Mouse (Mus musculus) gastrocnemius, postnatal 4 days (tissue): Measurements from ENCODE around the gene Tuft1. TPM values are rescaled to one million over a fixed set of nuclear protein-coding genes. Genes with fewer than 3 reads are reported as not detected.
"Not testable (repeated sequence)": the region's sequence is repeated elsewhere in the genome, so short reads cannot be mapped to it uniquely, and the experiment has no call there.

Experiments used
- DNase-seq, 2 experiments: peaks; one replicate each; pipeline ENCODE4 v3.0.0; 2021 to 2022; ENCODE audit warnings: low spot score in 2 of 2, mixed read lengths in 2 of 2
- long read RNA-seq, 2 experiments: library from polyadenylated mRNA; stranded (forward); transcript quantifications; one replicate each; pipeline ENCODE4 v2.0.0; 2021
- total RNA-seq, 2 experiments: library from RNA; stranded (reverse); gene quantifications; 2 replicates each; pipeline ENCODE4 v1.2.3; 2021

Gene Tuft1
- 1 to 10 TPM; 1.6 to 1.8 TPM for total RNA-seq
- long read RNA-seq, experiment 1, partial matches to known transcripts: 1 of 3 reads
- long read RNA-seq, experiment 1, other reads (novel, unspliced or antisense): 0 of 3 reads
- long read RNA-seq, experiment 2, partial matches to known transcripts: 0 of 4 reads
- long read RNA-seq, experiment 2, other reads (novel, unspliced or antisense): 2 of 4 reads

DNA sequence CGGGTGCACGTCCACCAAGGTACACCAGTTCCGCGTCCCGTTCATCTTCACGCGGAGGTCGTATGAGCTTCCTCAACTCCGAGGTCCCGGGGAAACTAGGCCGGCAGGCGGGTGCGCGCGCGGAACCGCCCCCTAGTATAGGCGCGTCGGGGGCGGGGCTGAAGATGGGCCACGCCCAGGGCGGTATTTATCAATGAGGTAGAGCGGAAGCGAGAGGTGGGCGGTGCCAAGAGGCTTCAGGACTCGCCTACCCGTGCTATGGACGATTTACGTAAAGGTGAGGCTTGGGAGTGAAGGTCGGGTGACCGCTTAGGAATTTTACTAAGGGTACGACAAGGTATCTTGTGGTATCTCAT is at the start of gene Tuft1:
Gene Tuft1, minus strand, starts transcription at position 133 of the 356 bp plus-strand sequence.
- peak in 1 of 2 experiments; percentile 53 for DNase-seq

DNA sequence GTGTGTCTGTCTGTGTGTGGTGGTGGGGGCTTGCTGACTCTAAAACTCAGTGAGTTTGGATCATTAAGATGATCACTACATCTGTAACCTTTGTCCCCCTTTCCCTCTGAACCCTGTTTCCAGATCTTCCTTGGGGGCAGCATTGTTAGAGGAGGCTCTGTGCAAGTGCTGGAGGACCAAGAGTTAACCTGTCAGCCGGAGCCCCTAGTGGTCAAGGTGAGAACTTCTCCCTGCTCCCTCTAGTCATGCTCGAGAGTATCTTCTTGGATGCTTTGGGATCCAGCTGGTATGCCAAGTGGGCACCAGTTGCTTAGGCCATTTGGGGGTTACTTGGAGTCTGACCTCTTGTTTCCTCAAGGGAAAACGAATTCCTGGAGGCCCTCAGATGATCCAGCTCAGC is 44.7 kb upstream of the Tuft1 start:
- not testable (repeated sequence) for DNase-seq

- DNase-seq: no peak
Measured at GRCm38 (mm10) chr3:94702856-94703255, 44.2 kb upstream of the Tuft1 start.

GRCm38 (mm10) chr3:94702163-94702810 is 43.6 kb upstream of the Tuft1 start:
- DNase-seq: not testable (repeated sequence)

DNA sequence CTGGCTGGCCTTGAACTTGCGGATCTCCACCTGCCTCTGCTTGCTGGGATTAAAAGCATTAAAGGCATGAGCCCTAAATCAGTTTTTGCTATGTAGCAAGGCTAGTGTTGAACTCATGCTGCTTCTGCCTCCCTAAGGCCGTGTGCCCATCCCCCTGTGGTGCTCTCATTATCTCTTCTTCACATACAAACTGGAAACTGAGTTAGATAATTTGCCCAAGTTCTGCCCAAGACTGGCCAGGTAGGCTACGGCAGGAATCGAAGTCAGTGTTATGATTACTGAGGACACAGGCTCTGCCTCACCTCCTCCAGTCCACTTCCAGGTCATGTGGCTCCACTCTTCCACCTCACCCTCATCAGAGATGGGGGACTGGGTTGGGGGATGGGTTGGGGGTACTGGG is 37.6 kb upstream of the Tuft1 start:
- DNase-seq: not testable (repeated sequence)

GRCm38 (mm10) chr3:94695591-94695990 is 36.9 kb upstream of the Tuft1 start:
- not testable (repeated sequence) for DNase-seq

DNA sequence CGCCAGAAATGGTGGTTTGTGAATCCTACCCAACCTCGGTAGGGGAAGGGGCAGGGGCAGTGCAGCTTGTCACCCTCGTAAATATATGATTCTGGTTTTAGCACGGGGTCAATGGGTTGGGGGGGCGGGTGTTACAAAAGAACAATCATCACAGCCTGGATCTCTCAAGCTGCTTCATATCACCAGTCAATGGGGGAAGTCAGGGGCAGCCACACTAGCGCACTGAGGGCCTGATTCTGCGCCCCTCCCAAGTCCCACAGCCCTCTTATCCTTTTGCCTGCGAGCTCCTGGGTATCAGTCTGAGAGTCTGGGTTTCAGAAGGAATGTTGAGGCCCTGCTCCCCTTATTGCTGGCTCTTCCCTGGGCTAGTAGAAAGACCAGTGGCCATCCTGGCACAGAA is 35.2 kb upstream of the Tuft1 start:
- DNase-seq: not testable (repeated sequence)

- no peak for DNase-seq
Measured at GRCm38 (mm10) chr3:94693329-94693825, 34.7 kb upstream of the Tuft1 start, which contains the start of gene Selenbp2. Gene Selenbp2 (plus strand): TSS chr3:94693556.

DNA sequence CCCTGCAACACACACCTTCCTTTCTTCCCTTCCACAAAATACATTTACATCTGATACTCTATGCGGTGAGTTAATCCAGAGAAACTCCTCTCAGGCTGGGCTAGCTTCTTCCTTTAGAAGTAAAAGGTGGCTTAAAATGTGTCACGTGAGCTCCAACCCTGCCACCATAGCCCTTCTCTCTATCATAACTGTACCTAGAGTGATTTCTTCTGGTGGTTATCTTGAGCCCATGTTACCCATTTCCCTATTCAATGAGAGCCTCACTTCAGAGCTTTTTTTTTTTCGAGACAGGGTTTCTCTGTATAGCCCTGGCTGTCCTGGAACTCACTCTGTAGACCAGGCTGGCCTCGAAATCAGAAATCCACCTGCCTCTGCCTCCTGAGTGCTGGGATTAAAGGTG is 33.0 kb upstream of the Tuft1 start:
- not testable (repeated sequence) for DNase-seq

DNA sequence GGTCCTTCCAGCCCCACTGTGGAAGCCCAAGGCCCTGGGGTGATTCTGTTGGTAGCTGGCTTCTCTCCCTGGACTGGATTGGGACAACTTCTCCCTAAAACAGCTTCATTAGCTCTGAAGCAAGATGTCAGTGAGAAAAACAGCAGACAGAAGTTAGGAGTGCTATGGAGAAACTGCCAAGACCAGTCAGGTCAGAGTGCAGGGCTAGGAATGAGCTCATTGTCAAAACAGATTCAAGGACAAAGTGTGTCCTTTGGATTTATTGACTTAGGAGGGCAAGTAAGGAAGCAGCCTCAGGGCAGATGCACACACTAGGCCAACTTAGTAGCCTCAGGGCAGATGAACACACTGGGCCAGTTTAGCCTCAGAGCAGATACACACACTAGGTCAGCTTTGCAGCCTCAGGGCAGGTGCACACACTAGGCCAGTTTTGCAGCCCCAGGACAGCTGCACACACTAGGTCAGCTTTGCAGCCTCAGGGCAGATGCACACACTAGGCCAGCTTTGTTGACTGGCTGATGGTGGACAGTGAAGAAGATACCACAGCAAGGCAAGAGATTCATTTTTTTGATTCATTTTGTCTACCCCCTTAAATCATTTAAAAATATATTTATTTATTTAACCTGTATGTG is 32.1 kb upstream of the Tuft1 start:
- DNase-seq: no peak

GRCm38 (mm10) chr3:94690162-94690561 is 31.5 kb upstream of the Tuft1 start:
- not testable (repeated sequence) for DNase-seq

DNA sequence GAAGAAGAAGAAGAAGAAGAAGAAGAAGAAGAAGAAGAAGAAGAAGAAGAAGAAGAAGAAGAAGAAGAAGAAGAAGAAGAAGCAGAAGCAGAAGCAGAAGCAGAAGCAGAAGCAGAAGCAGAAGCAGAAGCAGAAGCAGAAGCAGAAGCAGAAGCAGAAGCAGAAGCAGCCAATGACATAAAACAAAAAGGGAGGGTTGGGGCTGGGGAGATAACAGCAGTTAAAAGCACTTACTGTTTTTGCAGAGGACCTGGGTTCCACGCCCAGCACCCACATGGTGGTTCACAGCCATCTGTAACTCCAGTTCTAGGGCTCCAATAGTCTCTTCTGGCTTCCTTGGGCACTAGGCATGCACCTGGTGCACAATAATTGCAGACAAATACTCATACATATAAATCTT is 30.5 kb upstream of the Tuft1 start:
- DNase-seq: not testable (repeated sequence)

- not testable (repeated sequence) for DNase-seq
Measured at GRCm38 (mm10) chr3:94688698-94689097, 30.0 kb upstream of the Tuft1 start.

DNA sequence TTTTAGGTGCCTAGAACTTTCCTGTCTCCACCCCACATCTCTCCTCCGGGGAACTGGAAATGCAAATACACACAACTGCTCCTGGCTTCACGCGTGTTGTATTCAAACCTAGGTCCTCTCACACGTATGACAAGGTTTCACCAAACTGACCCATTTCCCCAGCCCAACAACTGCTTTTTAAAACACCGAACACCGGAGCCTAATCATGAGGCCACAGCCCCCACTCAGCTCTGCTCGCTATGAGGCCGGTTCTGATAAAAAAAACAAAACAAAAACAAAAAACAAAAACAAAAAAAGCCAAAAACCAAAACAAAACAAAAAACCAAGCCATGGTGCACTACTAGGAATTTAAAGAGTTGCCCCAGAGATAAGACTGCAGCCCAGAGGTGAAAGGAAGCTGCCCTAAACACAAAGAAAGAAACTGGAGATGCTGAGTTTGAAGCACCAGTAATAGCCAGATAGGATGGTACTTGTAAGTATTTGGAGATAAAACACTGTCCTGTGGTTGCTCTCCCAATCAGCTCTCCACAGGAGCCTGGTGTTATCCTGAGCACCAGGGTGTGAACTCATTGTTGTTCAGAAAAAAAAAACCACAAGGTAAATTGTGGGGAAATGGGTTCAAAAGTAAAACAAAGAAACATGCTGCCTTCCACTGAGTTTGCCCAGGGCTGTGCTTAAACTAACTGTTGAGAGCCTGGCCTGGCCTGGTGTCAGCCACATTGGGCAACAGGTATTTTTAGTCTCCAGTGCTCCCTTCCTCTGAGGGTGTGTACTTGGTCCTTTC is 27.5 kb upstream of the Tuft1 start:
- not testable (repeated sequence) for DNase-seq

- no peak for DNase-seq
Measured at GRCm38 (mm10) chr3:94683646-94684045, 25.0 kb upstream of the Tuft1 start.

- DNase-seq: no peak
Measured at GRCm38 (mm10) chr3:94680783-94681182, 22.1 kb upstream of the Tuft1 start.

DNA sequence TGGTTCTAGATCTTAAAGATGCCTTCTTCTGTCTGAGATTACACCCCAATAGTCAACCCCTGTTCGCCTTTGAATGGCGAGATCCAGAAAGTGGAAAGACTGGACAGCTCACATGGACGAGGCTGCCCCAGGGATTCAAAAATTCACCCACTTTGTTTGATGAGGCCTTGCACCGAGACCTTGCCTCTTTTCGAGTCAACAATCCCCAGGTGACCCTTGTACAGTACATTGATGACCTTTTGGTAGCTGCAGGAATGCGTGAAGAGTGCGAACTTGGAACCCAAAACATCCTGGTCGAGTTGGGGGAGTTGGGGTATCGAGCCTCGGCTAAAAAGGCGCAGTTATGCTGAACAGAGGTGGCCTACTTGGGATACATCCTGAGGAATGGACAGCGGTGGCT is 21.4 kb upstream of the Tuft1 start:
- not testable (repeated sequence) for DNase-seq

DNA sequence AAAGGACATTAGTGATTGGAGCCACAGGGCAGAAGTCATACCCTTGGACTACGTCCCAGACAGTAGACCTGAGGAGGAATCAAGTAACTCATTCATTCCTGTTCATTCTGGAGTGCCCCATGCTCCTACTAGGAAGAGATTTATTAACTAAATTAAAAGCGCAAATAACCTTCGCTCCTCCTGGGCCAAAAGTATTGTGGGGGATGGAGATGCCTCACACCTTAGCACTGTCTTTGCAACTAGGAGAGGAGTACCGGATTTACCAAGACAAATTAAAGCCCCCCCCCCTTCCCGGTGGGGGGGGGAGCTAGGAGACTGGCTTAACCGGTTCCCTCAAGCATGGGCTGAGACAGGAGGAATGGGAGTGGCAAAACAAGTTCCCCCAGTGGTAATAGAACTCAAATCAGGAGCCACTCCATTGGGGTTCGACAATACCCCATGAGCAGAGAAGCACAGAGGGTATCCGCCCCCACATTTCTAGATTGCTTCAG is 20.7 kb upstream of the Tuft1 start:
- DNase-seq: no peak

GRCm38 (mm10) chr3:94675101-94675500 is 16.4 kb upstream of the Tuft1 start:
- not testable (repeated sequence) for DNase-seq

DNA sequence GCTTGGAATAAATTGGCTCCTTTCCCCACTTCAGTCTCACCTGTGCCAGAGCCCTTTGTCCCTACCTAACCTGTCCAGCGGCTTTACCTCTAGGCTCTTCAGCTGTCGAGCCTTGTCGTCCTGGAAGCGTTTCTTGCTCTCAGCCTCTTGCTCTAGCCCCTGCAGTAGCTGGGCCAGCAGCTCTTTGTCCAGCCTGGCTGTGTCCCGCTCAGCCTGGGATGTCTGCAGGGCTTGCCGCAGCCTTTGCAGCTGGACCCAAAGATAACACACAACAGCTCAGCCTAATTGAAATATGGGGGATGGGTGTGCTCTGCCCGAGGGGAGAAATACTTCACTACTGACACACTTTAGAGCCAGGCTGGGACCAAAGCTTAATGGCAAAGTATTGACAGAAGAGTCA is 7.2 kb upstream of the Tuft1 start:
- not testable (repeated sequence) for DNase-seq
